Mouse (Mus musculus) embryonic fibroblast, embryonic 13.5 days (primary cell): Measurements from ENCODE around the gene Jam2.

Experiments
- CTCF ChIP-seq: IDR thresholded peaks from 2 replicates; pipeline ENCODE4 v1.5.1; 2011; ENCODE audit warnings: mild to moderate bottlenecking, control low read depth, low read length, moderate library complexity, borderline replicate concordance; ENCODE audit not compliant: insufficient read depth
- POLR2A ChIP-seq: IDR thresholded peaks from 2 replicates; pipeline ENCODE4 v1.6.1; 2011; ENCODE audit warnings: low read depth, mild to moderate bottlenecking, control low read depth, low read length, moderate library complexity

- TF ChIP-seq CTCF (no peak), POLR2A (no peak)
These were observed 4.7 kb upstream of the Jam2 start for GRCm38 (mm10) chr16:84769182-84769581.
